Mouse (Mus musculus) myocyte (in vitro differentiated cells): Measurements from ENCODE around the gene Vps54. TPM values are rescaled to one million over a fixed set of nuclear protein-coding genes. Genes with fewer than 3 reads are reported as not detected.

Experiments
- H3K27me3 ChIP-seq: one replicate; pipeline ENCODE4 v1.6.1; 2011; ENCODE audit not compliant: control insufficient read depth, insufficient read depth, insufficient read length
- H3K36me3 ChIP-seq: one replicate; pipeline ENCODE4 v1.6.1; 2011; ENCODE audit not compliant: control insufficient read depth, insufficient read depth
- H3K4me2 ChIP-seq: one replicate; pipeline ENCODE4 v1.6.1; 2011; ENCODE audit warnings: low read depth, control low read depth
- H3K4me3 ChIP-seq: one replicate; pipeline ENCODE4 v1.5.1; 2011; ENCODE audit warnings: mild to moderate bottlenecking, control low read depth, moderate library complexity
- H3K79me2 ChIP-seq: one replicate; pipeline ENCODE4 v1.6.1; 2011; ENCODE audit not compliant: control insufficient read depth, insufficient read depth
- H3ac ChIP-seq: one replicate; pipeline ENCODE4 v1.6.1; 2011; ENCODE audit not compliant: control insufficient read depth, insufficient read length
- CEBPB ChIP-seq: IDR thresholded peaks from 2 replicates; pipeline ENCODE4 v1.6.1; 2011; ENCODE audit warnings: mild to moderate bottlenecking, moderate library complexity; ENCODE audit not compliant: poor library complexity, insufficient read depth, severe bottlenecking
- E2F4 ChIP-seq: IDR thresholded peaks from one replicate; pipeline ENCODE4 v1.6.1; 2011; ENCODE audit warnings: mild to moderate bottlenecking, control low read depth, moderate library complexity; ENCODE audit not compliant: insufficient read depth
- MAX ChIP-seq: IDR thresholded peaks from one replicate; pipeline ENCODE4 v1.6.1; 2011; ENCODE audit warnings: low read depth, mild to moderate bottlenecking, control low read depth
- MYOD1 ChIP-seq, 3 experiments: IDR thresholded peaks; one replicate each; pipeline ENCODE4 v1.6.1; 2011; ENCODE audit warnings: control low read depth in 2 of 3, low read depth in 2 of 3, mild to moderate bottlenecking in 2 of 3, moderate library complexity in 1 of 3; ENCODE audit not compliant: insufficient read length in 2 of 3, control insufficient read depth in 1 of 3
- MYOG ChIP-seq, 3 experiments: IDR thresholded peaks; one replicate each; pipeline ENCODE4 v1.6.1; 2011; ENCODE audit warnings: control low read depth in 2 of 3, low read depth in 2 of 3, mild to moderate bottlenecking in 2 of 3; ENCODE audit not compliant: insufficient read length in 2 of 3, control insufficient read depth in 1 of 3, insufficient read depth in 1 of 3
- POLR2A ChIP-seq: IDR thresholded peaks from one replicate; pipeline ENCODE4 v1.6.1; 2011; ENCODE audit warnings: low read depth, mild to moderate bottlenecking, control low read depth, moderate library complexity; ENCODE audit not compliant: insufficient read length
- POLR2AphosphoS2 ChIP-seq: IDR thresholded peaks from one replicate; pipeline ENCODE4 v1.6.1; 2011; ENCODE audit warnings: low read depth, control low read depth; ENCODE audit not compliant: insufficient read length
- REST ChIP-seq: IDR thresholded peaks from one replicate; pipeline ENCODE4 v1.6.1; 2011; ENCODE audit warnings: mild to moderate bottlenecking, control low read depth, moderate library complexity; ENCODE audit not compliant: insufficient read depth, insufficient read length
- SRF ChIP-seq: IDR thresholded peaks from one replicate; pipeline ENCODE4 v1.6.1; 2011; ENCODE audit warnings: low read depth; ENCODE audit not compliant: control insufficient read depth, insufficient read length
- TCF12 ChIP-seq: IDR thresholded peaks from one replicate; pipeline ENCODE4 v1.6.1; 2011; ENCODE audit warnings: mild to moderate bottlenecking, control low read depth; ENCODE audit not compliant: poor library complexity, insufficient read depth, severe bottlenecking
- TCF3 ChIP-seq: IDR thresholded peaks from one replicate; pipeline ENCODE4 v1.6.1; 2011; ENCODE audit warnings: low read depth, control low read depth; ENCODE audit not compliant: insufficient read length
- USF1 ChIP-seq: IDR thresholded peaks from one replicate; pipeline ENCODE4 v1.6.1; 2011; ENCODE audit warnings: low read depth, mild to moderate bottlenecking, control low read depth, moderate library complexity
- polyA plus RNA-seq: library from polyadenylated mRNA; unstranded; fragments of >200 nt; fragmentation: generic; extraction: Trizol; gene quantifications from one replicate; pipeline ENCODE4 v1.2.1, GENCODE M21; 2012; ENCODE audit warnings: missing spikeins

Gene Vps54
- polyA plus RNA-seq, 1 experiment = 4.1 TPM

GRCm38 (mm10) chr11:21307078-21307668 is 68.1 kb downstream of the Vps54 start:
- Histone ChIP-seq H3K36me3 (peaks cover 19% of the 10 kb centered on the region), H3ac (no peak overlapping the region), H3K4me2 (no peak overlapping the region), H3K4me3 (no peak overlapping the region), H3K79me2 (no peaks in the 10 kb centered on the region), H3K27me3 (no peaks in the 10 kb centered on the region)
- TF ChIP-seq POLR2A = no peak
- no peak for TF ChIP-seq MYOD1 (IDR thresholded peaks at IDR 0.05; ENCODE audit: control insufficient read depth in 1 of 3, insufficient read length in 2 of 3, low read depth in 2 of 3)
- TF ChIP-seq POLR2AphosphoS2 = no peak
- TF ChIP-seq TCF12 = no peak
- TF ChIP-seq MAX = no peak
- no peak for TF ChIP-seq CEBPB
- TF ChIP-seq E2F4 = no peak
- no peak for TF ChIP-seq SRF
- no peak for TF ChIP-seq USF1
- no peak for TF ChIP-seq TCF3
- no peak for TF ChIP-seq MYOG (IDR thresholded peaks at IDR 0.05; ENCODE audit: control insufficient read depth in 1 of 3, insufficient read depth in 1 of 3, insufficient read length in 2 of 3, low read depth in 2 of 3)
- TF ChIP-seq REST = no peak

GRCm38 (mm10) chr11:21308119-21308518 is 69.0 kb downstream of the Vps54 start:
- H3K79me2 ChIP-seq = no peaks in the 10 kb centered on the region
- no peak for TF ChIP-seq TCF3
- TF ChIP-seq E2F4 = no peak
- no peak for TF ChIP-seq MYOG (IDR thresholded peaks at IDR 0.05; ENCODE audit: control insufficient read depth in 1 of 3, insufficient read depth in 1 of 3, insufficient read length in 2 of 3, low read depth in 2 of 3)
- no peak for TF ChIP-seq SRF

GRCm38 (mm10) chr11:21309516-21309915 is 70.4 kb downstream of the Vps54 start:
- Histone ChIP-seq H3ac (no peak overlapping the region), H3K79me2 (no peaks in the 10 kb centered on the region), H3K36me3 (peaks cover 19% of the 10 kb centered on the region), H3K27me3 (no peaks in the 10 kb centered on the region), H3K4me2 (no peak overlapping the region), H3K4me3 (no peak overlapping the region)
- no peak for TF ChIP-seq SRF
- no peak for TF ChIP-seq POLR2AphosphoS2
- TF ChIP-seq POLR2A = no peak
- no peak for TF ChIP-seq MAX
- TF ChIP-seq REST = no peak
- no peak for TF ChIP-seq MYOG (IDR thresholded peaks at IDR 0.05; ENCODE audit: control insufficient read depth in 1 of 3, insufficient read depth in 1 of 3, insufficient read length in 2 of 3, low read depth in 2 of 3)
- TF ChIP-seq MYOD1 (IDR thresholded peaks at IDR 0.05; ENCODE audit: control insufficient read depth in 1 of 3, insufficient read length in 2 of 3, low read depth in 2 of 3) = no peak
- TF ChIP-seq USF1 = no peak
- TF ChIP-seq TCF3 = no peak
- TF ChIP-seq E2F4 = no peak
- TF ChIP-seq TCF12 = no peak
- no peak for TF ChIP-seq CEBPB

More at GRCm38 (mm10) chr11:21308119-21308518, 69.0 kb downstream of the Vps54 start:
- Histone ChIP-seq H3K4me3 (no peak overlapping the region), H3K36me3 (peaks cover 19% of the 10 kb centered on the region), H3K27me3 (no peaks in the 10 kb centered on the region), H3ac (no peak overlapping the region), H3K4me2 (no peak overlapping the region)

GRCm38 (mm10) chr11:21313922-21314657 is 75.0 kb downstream of the Vps54 start:
- Histone ChIP-seq H3ac (no peak overlapping the region), H3K27me3 (no peaks in the 10 kb centered on the region), H3K79me2 (no peaks in the 10 kb centered on the region), H3K36me3 (peaks cover 10% of the 10 kb centered on the region), H3K4me2 (no peak overlapping the region), H3K4me3 (no peak overlapping the region)
- no peak for TF ChIP-seq TCF3
- TF ChIP-seq CEBPB = no peak
- peak in 2 of 3 experiments; percentile 47 to 89 for TF ChIP-seq MYOG (IDR thresholded peaks at IDR 0.05; ENCODE audit: control insufficient read depth in 1 of 3, insufficient read depth in 1 of 3, insufficient read length in 2 of 3, low read depth in 2 of 3)
- peak; percentile 75 for TF ChIP-seq USF1
- TF ChIP-seq MAX = no peak
- peak; percentile 29 for TF ChIP-seq TCF12
- peak; percentile 51 to 75 (median 60) for TF ChIP-seq MYOD1 (IDR thresholded peaks at IDR 0.05; ENCODE audit: control insufficient read depth in 1 of 3, insufficient read length in 2 of 3, low read depth in 2 of 3)

GRCm38 (mm10) chr11:21321577-21321976 is 82.5 kb downstream of the Vps54 start:
- H3K4me2 ChIP-seq = no peak overlapping the region
- no peaks in the 10 kb centered on the region for H3K79me2 ChIP-seq
- H3ac ChIP-seq = no peak overlapping the region
- H3K36me3 ChIP-seq = peaks cover 24% of the 10 kb centered on the region
- no peak overlapping the region for H3K4me3 ChIP-seq
- no peaks in the 10 kb centered on the region for H3K27me3 ChIP-seq
- TF ChIP-seq MYOD1 (IDR thresholded peaks at IDR 0.05; ENCODE audit: control insufficient read depth in 1 of 3, insufficient read length in 2 of 3, low read depth in 2 of 3) (no peak), MAX (no peak), POLR2AphosphoS2 (no peak)
